11 mouse cellular contexts compared by ENCODE assay signal in the genomic region with DNA sequence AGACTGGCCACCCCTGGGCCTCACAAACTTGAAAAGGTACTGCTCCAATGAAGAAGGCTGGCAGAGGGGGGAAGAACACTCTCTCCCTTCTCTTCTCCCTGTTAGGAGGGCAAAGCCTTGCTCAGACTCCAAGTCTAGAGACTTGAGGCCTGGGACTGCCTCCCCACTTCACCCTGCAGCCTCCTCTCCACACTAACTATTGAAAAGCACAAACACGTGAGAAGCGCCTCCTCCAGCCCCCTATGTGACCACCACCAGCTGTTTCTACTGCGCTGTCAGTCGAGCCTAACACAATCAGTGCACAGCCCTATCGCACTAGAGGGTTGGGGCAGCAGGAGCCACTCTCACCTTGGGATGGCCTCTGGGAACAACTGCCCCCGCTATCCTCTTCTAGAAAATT. TPM values are rescaled to one million over a fixed set of nuclear protein-coding genes. Genes with fewer than 3 reads are reported as not detected.
"Had no signal": no experiment of that assay in that cellular context is flagged by ENCODE, and none has a peak within 500 bp of the region (broad histone marks: within the 10 kb centered on the region; RNA-seq: fewer than 3 reads in every experiment).

No protein-coding gene starts in this region.

- H3K4me3 ChIP-seq: liver, embryonic 13.5 days; midbrain, embryonic 12.5 days; midbrain, embryonic 15.5 days; neural tube, embryonic 12.5 days; neural tube, embryonic 15.5 days had no signal

- H3K27ac ChIP-seq: liver, embryonic 13.5 days; macrophage; midbrain, embryonic 12.5 days; midbrain, embryonic 15.5 days; neural tube, embryonic 12.5 days; neural tube, embryonic 15.5 days had no signal

- DNase-seq: kidney, adult 18-20 months; kidney, adult 9 months; kidney, postnatal 14 days; kidney, postnatal 4 days; liver, embryonic 13.5 days; lung, embryonic 14.5 days had no signal

- H3K4me1 ChIP-seq: midbrain, embryonic 12.5 days; neural tube, embryonic 12.5 days had no signal

RNA-seq across cellular contexts. Expression of gene Irf6, which starts 29.6 kb away (rescaled TPM):
- polyA plus RNA-seq: macrophage had no signal
